10 mouse cellular contexts compared by ENCODE assay signal in genomic region chr6:51119691-51120302, GRCm38 (mm10).
DNase-seq lines count a peak whose midpoint lies in the region; ATAC-seq and TF ChIP-seq lines count a peak whose summit lies in the region.
"Had no signal": no experiment of that assay in that cellular context is flagged by ENCODE, and none has a peak within 500 bp of the region (broad histone marks: within the 10 kb centered on the region; RNA-seq: fewer than 3 reads in every experiment).

No protein-coding gene starts in this region.

- peak; percentile 8 for DNase-seq in kidney, adult 11 months
- no peak for DNase-seq in kidney, adult 8-10 months
- peak; percentile 40 for DNase-seq in adrenal gland, postnatal 14 days
- peak; percentile 67 for DNase-seq in forelimb bud, embryonic 11.5 days (ENCODE audit: low read depth, low spot score)
- peak; percentile 21 for DNase-seq in liver, postnatal 0 days
- DNase-seq in c-Kit-positive CD71-positive TER-119-positive erythroid progenitor cells, embryonic 14.5 days (ENCODE audit: low spot score) = no peak
- DNase-seq in forebrain, postnatal 0 days = no peak
- no peak for DNase-seq in right cerebral cortex, postnatal 4 days
- DNase-seq: right cerebral cortex, adult 18-20 months had no signal

- H3K36me3 ChIP-seq in liver, postnatal 0 days (replicated peaks; ENCODE audit: insufficient read depth, low read length) = no peaks in the 10 kb centered on the region
- H3K36me3 ChIP-seq in forebrain, postnatal 0 days (ENCODE audit: insufficient read depth) = no peaks in the 10 kb centered on the region
- H3K36me3 ChIP-seq: hindbrain, embryonic 12.5 days had no signal

- H3K9ac ChIP-seq in liver, postnatal 0 days (replicated peaks) = no peak overlapping the region
- H3K9ac ChIP-seq in forebrain, postnatal 0 days = no peak overlapping the region
- H3K9ac ChIP-seq: hindbrain, embryonic 12.5 days had no signal

- H3K27ac ChIP-seq in liver, postnatal 0 days (ENCODE audit: low read depth) = no peak overlapping the region
- no peak overlapping the region for H3K27ac ChIP-seq in forebrain, postnatal 0 days (ENCODE audit: low read depth, low read length)

- no peaks in the 10 kb centered on the region for H3K9me3 ChIP-seq in liver, postnatal 0 days (ENCODE audit: low read length)
- no peaks in the 10 kb centered on the region for H3K9me3 ChIP-seq in forebrain, postnatal 0 days (ENCODE audit: low read length)
- H3K9me3 ChIP-seq: hindbrain, embryonic 12.5 days had no signal

- no peak overlapping the region for H3K4me2 ChIP-seq in liver, postnatal 0 days (ENCODE audit: low read depth, low read length)
- H3K4me2 ChIP-seq in forebrain, postnatal 0 days (ENCODE audit: low read depth) = no peak overlapping the region
- H3K4me2 ChIP-seq: hindbrain, embryonic 12.5 days had no signal

- H3K4me3 ChIP-seq in liver, postnatal 0 days (ENCODE audit: low read depth, low read length) = no peak overlapping the region
- H3K4me3 ChIP-seq in forebrain, postnatal 0 days (ENCODE audit: low read depth, low read length) = no peak overlapping the region
- H3K4me3 ChIP-seq: hindbrain, embryonic 12.5 days had no signal

- 70% methylated on average over 12 of the region's 12 CpGs for WGBS in liver, postnatal 0 days (ENCODE audit: insufficient replicate concordance)
- WGBS in forebrain, postnatal 0 days = 80% methylated on average over 12 of the region's 12 CpGs

- no peak for TF ChIP-seq CTCF in liver, postnatal 0 days (IDR thresholded peaks at IDR 0.05; ENCODE audit: low read depth)
- no peak for TF ChIP-seq CTCF in forebrain, postnatal 0 days (IDR thresholded peaks at IDR 0.05; ENCODE audit: low read depth)

- H3K4me1 ChIP-seq in liver, postnatal 0 days (ENCODE audit: insufficient read depth) = peaks cover 2% of the 10 kb centered on the region
- no peaks in the 10 kb centered on the region for H3K4me1 ChIP-seq in forebrain, postnatal 0 days (ENCODE audit: insufficient read depth)

- H3K27me3 ChIP-seq in liver, postnatal 0 days (ENCODE audit: insufficient read depth, low read length) = no peaks in the 10 kb centered on the region
- no peaks in the 10 kb centered on the region for H3K27me3 ChIP-seq in forebrain, postnatal 0 days (ENCODE audit: insufficient read depth, low read length)
- H3K27me3 ChIP-seq: hindbrain, embryonic 12.5 days had no signal

- TF ChIP-seq EP300 in liver, postnatal 0 days (IDR thresholded peaks at IDR 0.05; ENCODE audit: low read depth) = no peak

- ATAC-seq in liver, postnatal 0 days = no peak
- ATAC-seq in forebrain, postnatal 0 days = no peak

Comparison
In these comparisons a context has a peak if more than half of its experiments do, and no peak if none do; other contexts are left out.
1. DNase-seq: peak in kidney, adult 11 months (single experiment), adrenal gland, postnatal 14 days (single experiment), forelimb bud, embryonic 11.5 days (single experiment) and liver, postnatal 0 days (single experiment); none in kidney, adult 8-10 months (0 of 2), c-Kit-positive CD71-positive TER-119-positive erythroid progenitor cells, embryonic 14.5 days (single experiment), forebrain, postnatal 0 days (single experiment) and right cerebral cortex, postnatal 4 days (single experiment).